Mouse (Mus musculus) fat pad, adult 2 months (tissue): ENCODE measurements around the gene Mms22l.
A peak's percentile ranks its signal among the peaks of the same experiment; 100 is the strongest.
"Not testable (repeated sequence)": the region's sequence is repeated elsewhere in the genome, so short reads cannot be mapped to it uniquely, and the experiment has no call there.

Source experiments
- DNase-seq: peaks from one replicate; pipeline ENCODE4 v3.0.0-alpha.2; 2011; ENCODE audit warnings: low read depth, low spot score; ENCODE audit errors: extremely low read depth

Gene Mms22l

GRCm38 (mm10) chr4:24620005-24620404, 123.8 kb downstream of the Mms22l start:
- peak; percentile 54 for DNase-seq

- no peak for DNase-seq
Measured at GRCm38 (mm10) chr4:24620440-24620839, 124.2 kb downstream of the Mms22l start.

- no peak for DNase-seq
Measured at GRCm38 (mm10) chr4:24621422-24622187, 125.4 kb downstream of the Mms22l start.

- DNase-seq = no peak
Measured at GRCm38 (mm10) chr4:24625951-24626584, 129.8 kb downstream of the Mms22l start.

- DNase-seq = no peak
Measured at GRCm38 (mm10) chr4:24626686-24627085, 130.4 kb downstream of the Mms22l start.

GRCm38 (mm10) chr4:24627871-24628270, 131.6 kb downstream of the Mms22l start:
- no peak for DNase-seq

GRCm38 (mm10) chr4:24630430-24630829, 134.2 kb downstream of the Mms22l start:
- no peak for DNase-seq

GRCm38 (mm10) chr4:24631177-24631911, 135.1 kb downstream of the Mms22l start:
- no peak for DNase-seq

GRCm38 (mm10) chr4:24642306-24642705, 146.1 kb downstream of the Mms22l start:
- DNase-seq = no peak

GRCm38 (mm10) chr4:24644735-24645134, 148.5 kb downstream of the Mms22l start:
- DNase-seq = not testable (repeated sequence)
